Mouse (Mus musculus) neural tube, embryonic 11.5 days (tissue): ENCODE measurements at regions not wholly inside any gene's neighbourhood (a gene's known extent, or its start where the extent isn't known, plus 50 kb on each side); places are given as distances from the start of the nearest gene placed in this dataset.

ENCODE experiments used
- ATAC-seq: fragments of 200-750 bp; cut with Nextera tagmentation; 2 replicates; pipeline ENCODE4 v1.8.0; 2017; ENCODE audit warnings: moderate number of reproducible peaks, mild to moderate bottlenecking, moderate TSS enrichment, moderate library complexity; ENCODE audit not compliant: insufficient read depth, low FRiP score, low TSS enrichment
- DNase-seq: peaks from one replicate; pipeline ENCODE4 v3.0.0-alpha.2; 2015; ENCODE audit warnings: low spot score
- H3K27ac ChIP-seq: fragments of 300-500 bp; sonication (generic); 2 replicates; pipeline ENCODE4 v1.5.1; 2014; ENCODE audit warnings: low read depth, mild to moderate bottlenecking, low read length
- H3K27me3 ChIP-seq: fragments of 300-500 bp; sonication (generic); 2 replicates; pipeline ENCODE4 v1.6.1; 2014; ENCODE audit warnings: mild to moderate bottlenecking, low read length, mixed read lengths; ENCODE audit not compliant: control insufficient read depth, insufficient read depth
- H3K36me3 ChIP-seq: fragments of 300-500 bp; sonication (generic); 2 replicates; pipeline ENCODE4 v1.6.1; 2014; ENCODE audit warnings: mild to moderate bottlenecking, low read length, moderate library complexity, mixed read lengths; ENCODE audit not compliant: control insufficient read depth, insufficient read depth
- H3K4me1 ChIP-seq: fragments of 300-500 bp; sonication (generic); 2 replicates; pipeline ENCODE4 v1.6.1; 2014; ENCODE audit warnings: low read length, mixed read lengths; ENCODE audit not compliant: control insufficient read depth, insufficient read depth
- H3K4me2 ChIP-seq: fragments of 300-500 bp; sonication (generic); 2 replicates; pipeline ENCODE4 v1.6.1; 2014; ENCODE audit warnings: low read depth, mild to moderate bottlenecking, moderate library complexity
- H3K4me3 ChIP-seq: fragments of 300-500 bp; sonication (generic); 2 replicates; pipeline ENCODE4 v1.5.1; 2014; ENCODE audit warnings: low read depth, low read length
- H3K9ac ChIP-seq: fragments of 300-500 bp; sonication (generic); 2 replicates; pipeline ENCODE4 v1.6.1; 2014; ENCODE audit warnings: mild to moderate bottlenecking, low read length
- H3K9me3 ChIP-seq: fragments of 300-500 bp; sonication (generic); 2 replicates; pipeline ENCODE4 v1.6.1; 2016; ENCODE audit warnings: low read length; ENCODE audit not compliant: control insufficient read depth
- WGBS: fragments of 180-500 bp; shearing (Covaris S2); extraction: QIAGEN DNeasy Blood & Tissue Kit; methylation state at CpG from one replicate; pipeline ENCODE4 v1.1.7; 2014; 5-methylcytosine and 5-hydroxymethylcytosine counted together

GRCm38 (mm10) chr1:163608429-163608828 is 116.6 kb downstream of the Mettl11b start:
- Histone ChIP-seq H3K9ac (no peak overlapping the region), H3K9me3 (no peaks in the 10 kb centered on the region), H3K27ac (no peak overlapping the region), H3K4me2 (no peak overlapping the region), H3K36me3 (no peaks in the 10 kb centered on the region), H3K27me3 (no peaks in the 10 kb centered on the region), H3K4me3 (no peak overlapping the region), H3K4me1 (no peaks in the 10 kb centered on the region)
- 87% methylated on average over 1 of the region's 1 CpGs for WGBS
- DNase-seq = no peak
- ATAC-seq = no peak

DNA sequence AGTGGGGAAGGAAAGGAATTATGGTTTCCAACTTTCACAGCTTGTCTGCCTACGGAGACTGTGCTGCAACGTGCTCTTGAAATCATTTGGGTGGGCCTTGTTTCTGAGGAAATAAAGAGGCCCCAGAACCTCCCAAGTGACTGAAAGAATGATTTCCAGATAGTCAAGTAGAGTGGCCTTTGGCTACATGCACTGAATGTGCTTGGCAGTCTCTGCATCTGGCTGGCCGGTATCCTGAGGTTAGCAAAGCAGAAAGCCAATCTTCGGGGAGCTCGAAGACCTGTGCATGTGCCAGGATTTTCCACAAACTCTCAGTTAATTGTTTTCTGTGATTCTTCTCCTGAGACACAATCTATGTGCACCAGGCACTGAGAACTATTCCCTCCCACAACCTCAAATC is 117.3 kb downstream of the Mettl11b start:
- H3K4me1 ChIP-seq = no peaks in the 10 kb centered on the region
- H3K9me3 ChIP-seq = no peaks in the 10 kb centered on the region
- no peak overlapping the region for H3K9ac ChIP-seq
- WGBS = 76% methylated on average over 5 of the region's 5 CpGs
- H3K27me3 ChIP-seq = no peaks in the 10 kb centered on the region
- no peak overlapping the region for H3K4me3 ChIP-seq
- ATAC-seq = no peak
- no peaks in the 10 kb centered on the region for H3K36me3 ChIP-seq
- no peak for DNase-seq
- H3K4me2 ChIP-seq = no peak overlapping the region
- no peak overlapping the region for H3K27ac ChIP-seq

DNA sequence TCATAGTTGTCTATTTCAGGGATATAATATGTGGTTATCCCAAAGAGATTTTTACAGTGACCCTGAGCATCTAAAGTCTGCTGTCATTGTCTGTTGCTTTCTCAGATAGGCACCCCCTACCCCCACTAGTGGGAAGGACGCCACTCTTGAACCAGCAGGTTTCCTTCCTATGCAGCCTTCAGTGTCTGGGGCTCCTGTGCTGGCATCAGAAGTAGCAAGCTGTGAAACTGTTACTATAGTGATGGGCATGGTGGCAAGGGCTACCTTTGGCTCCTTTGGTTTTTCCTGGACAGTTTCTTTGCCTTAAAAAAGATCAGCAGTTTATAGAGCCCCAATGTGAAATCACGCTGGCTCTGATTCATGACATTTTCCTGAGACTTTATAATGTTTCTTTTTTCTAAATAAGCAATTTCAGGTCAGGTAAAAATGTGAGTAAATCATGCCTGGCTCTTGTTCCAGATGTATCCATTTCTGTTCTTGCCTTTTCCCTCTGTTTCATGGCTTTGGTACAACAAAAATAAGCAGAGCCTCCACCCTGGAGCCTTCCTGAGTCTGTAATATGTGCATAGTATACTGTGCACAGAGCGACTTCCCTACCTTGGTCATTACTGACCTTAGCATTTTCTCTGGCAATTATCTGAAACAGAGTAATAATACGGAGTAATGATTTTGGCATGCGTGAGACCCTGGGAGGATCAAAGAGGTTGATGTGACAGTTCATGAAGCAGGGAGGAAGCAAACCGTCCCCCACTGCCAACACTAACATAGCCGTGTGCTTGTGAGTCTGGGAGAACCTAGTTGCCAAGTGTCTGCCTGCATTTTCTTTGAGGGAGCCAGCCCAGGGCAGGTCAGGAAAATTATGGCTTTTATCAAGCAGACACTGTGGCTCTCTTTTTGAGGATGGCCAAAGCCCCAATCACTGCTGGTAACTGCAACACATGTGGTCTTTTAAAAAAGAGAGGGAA is 124.8 kb downstream of the Mettl11b start:
- no peaks in the 10 kb centered on the region for H3K27me3 ChIP-seq
- ATAC-seq (no peak), DNase-seq (no peak)
- 60% methylated on average over 7 of the region's 7 CpGs for WGBS
- H3K4me1 ChIP-seq = no peaks in the 10 kb centered on the region
- no peak overlapping the region for H3K4me3 ChIP-seq
- H3K4me2 ChIP-seq = no peak overlapping the region
- H3K9me3 ChIP-seq = no peaks in the 10 kb centered on the region
- H3K27ac ChIP-seq = no peak overlapping the region
- no peak overlapping the region for H3K9ac ChIP-seq
- no peaks in the 10 kb centered on the region for H3K36me3 ChIP-seq

DNA sequence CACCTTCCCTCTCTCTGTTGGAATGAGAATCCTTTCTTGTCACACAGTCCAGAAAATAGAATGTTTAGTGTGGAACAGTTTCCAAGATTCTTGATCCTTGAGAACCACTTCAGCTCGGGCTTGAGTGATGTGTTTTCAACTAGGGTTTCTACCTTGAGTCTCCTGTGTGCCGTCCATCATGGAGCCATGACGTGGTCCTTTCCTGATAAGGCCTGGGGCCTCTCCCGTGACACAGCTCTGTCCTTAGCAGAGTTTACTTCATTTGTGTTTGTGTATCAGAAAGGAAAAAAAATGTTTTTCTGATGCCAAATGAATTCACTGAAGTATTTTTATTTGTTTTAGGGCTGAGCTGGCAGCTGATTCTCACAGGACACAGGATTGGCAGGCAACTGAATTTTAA is 148.6 kb downstream of the Mettl11b start:
- H3K27me3 ChIP-seq = no peaks in the 10 kb centered on the region
- H3K4me2 ChIP-seq = no peak overlapping the region
- ATAC-seq (no peak), DNase-seq (no peak)
- no peak overlapping the region for H3K4me3 ChIP-seq
- H3K9ac ChIP-seq = no peak overlapping the region
- H3K9me3 ChIP-seq = no peaks in the 10 kb centered on the region
- WGBS = 81% methylated on average over 4 of the region's 4 CpGs
- no peak overlapping the region for H3K27ac ChIP-seq
- H3K36me3 ChIP-seq = no peaks in the 10 kb centered on the region
- H3K4me1 ChIP-seq = no peaks in the 10 kb centered on the region

DNA sequence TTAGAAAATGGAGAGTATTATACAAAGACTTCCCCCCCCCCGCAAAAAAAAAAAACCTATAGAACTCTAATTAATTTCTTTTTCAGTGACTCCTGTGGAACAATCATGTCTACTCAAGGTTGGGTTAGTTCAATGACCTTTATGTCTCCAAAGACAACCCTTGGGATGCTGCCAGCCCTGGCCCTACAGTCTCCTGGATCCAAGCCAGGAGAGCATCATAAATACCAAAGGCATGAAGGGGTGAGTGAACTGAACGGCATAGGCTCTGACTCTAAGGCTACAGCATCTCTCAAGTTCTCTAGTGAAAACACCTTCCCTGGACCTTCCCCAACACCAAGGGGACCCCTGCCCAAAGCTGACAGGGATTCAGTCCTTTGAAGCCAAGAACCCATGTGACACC is 149.4 kb downstream of the Mettl11b start:
- H3K4me1 ChIP-seq = no peaks in the 10 kb centered on the region
- H3K27me3 ChIP-seq = no peaks in the 10 kb centered on the region
- H3K4me2 ChIP-seq = no peak overlapping the region
- DNase-seq (no peak), ATAC-seq (no peak)
- no peak overlapping the region for H3K9ac ChIP-seq
- H3K27ac ChIP-seq = no peak overlapping the region
- H3K4me3 ChIP-seq = no peak overlapping the region
- no peaks in the 10 kb centered on the region for H3K36me3 ChIP-seq
- 74% methylated on average over 2 of the region's 2 CpGs for WGBS
- no peaks in the 10 kb centered on the region for H3K9me3 ChIP-seq

DNA sequence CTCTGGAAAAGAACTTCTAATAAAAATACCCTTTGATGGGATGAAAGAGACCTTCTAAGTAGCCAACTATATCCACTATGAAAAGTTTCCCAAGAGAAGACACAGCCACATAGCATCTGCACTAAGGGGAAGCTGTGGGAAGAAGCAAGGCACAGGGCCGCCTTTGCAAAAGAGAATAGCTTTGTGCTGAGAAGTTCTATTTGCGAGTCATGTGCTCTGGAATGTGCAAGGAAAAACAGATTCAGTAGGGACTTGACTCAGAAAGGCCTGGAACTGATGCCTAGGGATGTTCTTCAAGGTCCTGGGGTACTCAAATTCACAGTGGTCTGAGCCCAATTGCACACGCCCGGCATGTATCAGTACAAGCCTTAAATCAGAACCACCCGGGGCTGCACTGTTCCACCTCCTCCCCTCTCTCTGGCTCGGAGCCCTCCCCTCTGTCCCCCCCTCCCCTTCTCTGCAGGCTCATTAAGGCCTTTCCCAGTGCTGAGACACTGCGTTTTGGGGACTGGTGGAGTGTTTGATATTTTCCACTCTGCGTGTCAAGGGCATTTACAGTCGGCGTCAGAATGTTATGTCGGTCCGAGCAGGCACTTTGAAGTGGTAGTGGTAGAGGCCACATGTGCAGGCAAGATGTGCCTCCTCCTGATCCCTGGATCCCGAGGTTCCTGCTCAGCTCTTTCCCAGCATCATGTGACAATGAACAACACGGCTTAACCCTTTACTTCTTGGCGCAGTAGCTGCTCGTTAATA is 150.4 kb downstream of the Mettl11b start:
- no peaks in the 10 kb centered on the region for H3K27me3 ChIP-seq
- H3K9me3 ChIP-seq = no peaks in the 10 kb centered on the region
- 60% methylated on average over 16 of the region's 16 CpGs for WGBS
- no peak overlapping the region for H3K9ac ChIP-seq
- no peaks in the 10 kb centered on the region for H3K36me3 ChIP-seq
- no peaks in the 10 kb centered on the region for H3K4me1 ChIP-seq
- no peak overlapping the region for H3K27ac ChIP-seq
- no peak overlapping the region for H3K4me2 ChIP-seq
- ATAC-seq = no peak
- DNase-seq = peak; percentile 52
- H3K4me3 ChIP-seq = no peak overlapping the region

DNA sequence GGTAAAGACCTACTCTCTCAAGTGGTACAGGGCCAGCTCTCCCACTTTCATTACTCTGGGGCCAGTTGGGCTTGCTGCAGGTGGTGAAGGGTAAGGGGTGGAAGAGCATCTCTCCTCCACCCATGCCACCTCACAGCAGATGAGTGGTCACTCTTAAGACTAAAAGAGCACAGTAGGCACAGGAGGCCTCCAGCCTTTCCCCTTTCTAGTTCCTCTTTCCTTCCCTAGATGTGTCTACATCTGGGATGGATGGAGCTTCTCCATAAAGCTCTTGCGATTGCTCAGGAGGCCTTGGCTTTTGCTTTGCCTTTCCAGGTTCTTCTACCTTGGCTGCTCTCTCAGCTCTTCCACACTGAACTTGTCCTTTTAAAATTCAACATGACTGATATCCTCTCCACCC is 151.5 kb downstream of the Mettl11b start:
- 100% methylated on average over 1 of the region's 1 CpGs for WGBS
- H3K4me3 ChIP-seq = no peak overlapping the region
- H3K4me1 ChIP-seq = no peaks in the 10 kb centered on the region
- H3K27me3 ChIP-seq = no peaks in the 10 kb centered on the region
- H3K4me2 ChIP-seq = no peak overlapping the region
- no peaks in the 10 kb centered on the region for H3K9me3 ChIP-seq
- ATAC-seq (no peak), DNase-seq (no peak)
- no peak overlapping the region for H3K9ac ChIP-seq
- H3K27ac ChIP-seq = no peak overlapping the region
- H3K36me3 ChIP-seq = no peaks in the 10 kb centered on the region

GRCm38 (mm10) chr1:163563791-163564190 is 160.3 kb upstream of the Gorab start:
- no peak overlapping the region for H3K4me3 ChIP-seq
- no peaks in the 10 kb centered on the region for H3K36me3 ChIP-seq
- 79% methylated on average over 1 of the region's 1 CpGs for whole genome bisulfite sequencing
- no peaks in the 10 kb centered on the region for H3K4me1 ChIP-seq
- no peak overlapping the region for H3K27ac ChIP-seq
- ATAC-seq (no peak), DNase-seq (no peak)
- H3K4me2 ChIP-seq = no peak overlapping the region
- no peaks in the 10 kb centered on the region for H3K27me3 ChIP-seq
- no peaks in the 10 kb centered on the region for H3K9me3 ChIP-seq
- H3K9ac ChIP-seq = no peak overlapping the region

GRCm38 (mm10) chr1:163563064-163563463 is 159.6 kb upstream of the Gorab start:
- no peak overlapping the region for H3K4me3 ChIP-seq
- DNase-seq (no peak), ATAC-seq (no peak)
- H3K4me2 ChIP-seq = no peak overlapping the region
- no peaks in the 10 kb centered on the region for H3K9me3 ChIP-seq
- H3K4me1 ChIP-seq = no peaks in the 10 kb centered on the region
- no peak overlapping the region for H3K27ac ChIP-seq
- H3K27me3 ChIP-seq = no peaks in the 10 kb centered on the region
- H3K9ac ChIP-seq = no peak overlapping the region
- no peaks in the 10 kb centered on the region for H3K36me3 ChIP-seq
- 87% methylated on average over 2 of the region's 2 CpGs for WGBS
